Mouse (Mus musculus) limb, embryonic 14.5 days (tissue): ENCODE measurements at regions not wholly inside any gene's neighbourhood (a gene's known extent, or its start where the extent isn't known, plus 50 kb on each side); places are given as distances from the start of the nearest gene placed in this dataset.

Source experiments
- ATAC-seq: fragments of 200-750 bp; cut with Nextera tagmentation; 2 replicates; pipeline ENCODE4 v1.8.0; 2017; ENCODE audit warnings: low read depth, moderate number of reproducible peaks, moderate TSS enrichment; ENCODE audit not compliant: low FRiP score
- DNase-seq: peaks from one replicate; pipeline ENCODE4 v3.0.0-alpha.2; 2015; ENCODE audit warnings: low spot score
- H3K27ac ChIP-seq: fragments of 300-500 bp; sonication (generic); replicated peaks from 2 replicates; pipeline ENCODE4 v1.5.1; 2014; ENCODE audit warnings: low read depth, mild to moderate bottlenecking, low read length, moderate library complexity, mixed read lengths
- H3K27me3 ChIP-seq: fragments of 300-500 bp; sonication (generic); 2 replicates; pipeline ENCODE4 v1.6.1; 2014; ENCODE audit warnings: low read length, mixed read lengths; ENCODE audit not compliant: control insufficient read depth, insufficient read depth
- H3K36me3 ChIP-seq: fragments of 300-500 bp; sonication (generic); 2 replicates; pipeline ENCODE4 v1.6.1; 2014; ENCODE audit warnings: mild to moderate bottlenecking, low read length, moderate library complexity, mixed read lengths; ENCODE audit not compliant: control insufficient read depth, insufficient read depth
- H3K4me1 ChIP-seq: fragments of 300-500 bp; sonication (generic); 2 replicates; pipeline ENCODE4 v1.6.1; 2014; ENCODE audit warnings: antibody characterized with exemption, low read length, mixed read lengths; ENCODE audit not compliant: control insufficient read depth, insufficient read depth
- H3K4me2 ChIP-seq: fragments of 300-500 bp; sonication (generic); replicated peaks from 2 replicates; pipeline ENCODE4 v1.6.1; 2014; ENCODE audit warnings: low read depth, mild to moderate bottlenecking, low read length, moderate library complexity; ENCODE audit not compliant: severe bottlenecking
- H3K4me3 ChIP-seq: fragments of 300-500 bp; sonication (generic); replicated peaks from 2 replicates; pipeline ENCODE4 v1.5.1; 2014; ENCODE audit warnings: low read length
- H3K9ac ChIP-seq: fragments of 300-500 bp; sonication (generic); 2 replicates; pipeline ENCODE4 v1.6.1; 2014; ENCODE audit warnings: mild to moderate bottlenecking, low read depth, low read length, moderate library complexity; ENCODE audit not compliant: severe bottlenecking
- H3K9me3 ChIP-seq: fragments of 300-500 bp; sonication (generic); 2 replicates; pipeline ENCODE4 v1.6.1; 2016; ENCODE audit warnings: low read length; ENCODE audit not compliant: control insufficient read depth
- POLR2A ChIP-seq: fragments of 200-500 bp; IDR thresholded peaks from 2 replicates; pipeline ENCODE4 v1.8.0; 2012; ENCODE audit warnings: inconsistent platforms, mild to moderate bottlenecking, moderate library complexity, borderline replicate concordance; ENCODE audit not compliant: insufficient read depth, insufficient read length; ENCODE audit errors: extremely low read depth
- WGBS: fragments of 180-500 bp; shearing (Covaris S2); extraction: QIAGEN DNeasy Blood & Tissue Kit; methylation state at CpG from one replicate; pipeline ENCODE4 v1.1.7; 2014; 5-methylcytosine and 5-hydroxymethylcytosine counted together

- no peaks in the 10 kb centered on the region for H3K36me3 ChIP-seq
- H3K27ac ChIP-seq, result no peak overlapping the region
- H3K4me3 ChIP-seq, result no peak overlapping the region
- H3K4me1 ChIP-seq, result no peaks in the 10 kb centered on the region
- DNase-seq (no peak), ATAC-seq (no peak)
- 68% methylated on average over 2 of the region's 2 CpGs for WGBS
- no peaks in the 10 kb centered on the region for H3K9me3 ChIP-seq
- no peaks in the 10 kb centered on the region for H3K27me3 ChIP-seq
- no peak for TF ChIP-seq POLR2A
- no peak overlapping the region for H3K9ac ChIP-seq
- no peak overlapping the region for H3K4me2 ChIP-seq
Observed at GRCm38 (mm10) chr1:104578123-104578522, 190.2 kb upstream of the Cdh20 start.

DNA sequence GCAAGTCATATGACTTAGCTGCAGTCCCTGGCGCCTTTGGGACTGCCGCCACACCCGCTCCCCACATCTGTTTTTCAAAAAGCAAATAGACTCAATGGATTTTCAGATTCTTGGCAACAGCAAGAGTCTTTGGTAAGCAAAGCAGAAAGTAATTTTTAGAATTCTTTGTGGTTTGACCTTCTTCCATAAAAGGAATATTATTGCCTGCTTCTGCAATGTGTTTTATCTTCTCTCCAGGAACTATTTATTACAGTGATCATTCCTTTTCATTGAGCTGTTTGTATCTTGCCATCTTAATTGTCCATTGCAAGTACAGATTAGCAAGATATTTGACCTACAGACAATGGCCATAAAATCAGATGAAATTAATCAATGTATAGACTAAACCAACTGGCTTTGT, 184.2 kb upstream of the Cdh20 start:
- DNase-seq, result peak; percentile 7
- no peak overlapping the region for H3K4me3 ChIP-seq
- WGBS, result 75% methylated on average over 3 of the region's 3 CpGs
- no peaks in the 10 kb centered on the region for H3K27me3 ChIP-seq
- no peak overlapping the region for H3K4me2 ChIP-seq
- TF ChIP-seq POLR2A, result no peak
- H3K9me3 ChIP-seq, result no peaks in the 10 kb centered on the region
- no peaks in the 10 kb centered on the region for H3K36me3 ChIP-seq
- ATAC-seq, result no peak
- no peaks in the 10 kb centered on the region for H3K4me1 ChIP-seq
- no peak overlapping the region for H3K9ac ChIP-seq
- H3K27ac ChIP-seq, result no peak overlapping the region

- no peaks in the 10 kb centered on the region for H3K27me3 ChIP-seq
- no peak overlapping the region for H3K4me2 ChIP-seq
- no peaks in the 10 kb centered on the region for H3K9me3 ChIP-seq
- H3K27ac ChIP-seq, result no peak overlapping the region
- no peak overlapping the region for H3K9ac ChIP-seq
- ATAC-seq (no peak), DNase-seq (no peak)
- H3K4me1 ChIP-seq, result no peaks in the 10 kb centered on the region
- H3K36me3 ChIP-seq, result no peaks in the 10 kb centered on the region
- 31% methylated on average over 6 of the region's 6 CpGs for WGBS
- TF ChIP-seq POLR2A, result no peak
- no peak overlapping the region for H3K4me3 ChIP-seq
Observed at GRCm38 (mm10) chr1:104586985-104587384, 181.3 kb upstream of the Cdh20 start.

DNA sequence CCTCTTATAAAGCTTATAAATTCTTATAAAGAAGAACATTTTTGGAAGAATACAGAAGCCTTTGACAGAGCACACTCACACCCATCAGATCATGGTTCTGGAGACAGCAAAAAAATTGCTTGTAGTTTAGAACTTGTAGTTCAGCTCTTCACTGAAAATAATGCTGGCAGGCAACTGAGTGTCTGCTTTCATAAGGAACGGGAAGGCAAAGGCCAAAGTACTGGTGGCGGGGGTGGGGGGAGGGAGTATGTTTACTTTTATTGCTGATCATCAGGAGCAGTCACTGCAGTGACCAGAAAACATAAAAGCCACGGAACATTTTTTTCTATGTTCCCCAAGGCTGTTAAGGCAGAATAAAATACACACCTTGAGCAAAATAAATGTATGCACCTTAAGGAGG, 163.0 kb upstream of the Cdh20 start:
- Histone ChIP-seq H3K4me1 (no peaks in the 10 kb centered on the region), H3K4me3 (no peak overlapping the region), H3K27ac (no peak overlapping the region), H3K9me3 (no peaks in the 10 kb centered on the region), H3K27me3 (no peaks in the 10 kb centered on the region), H3K36me3 (no peaks in the 10 kb centered on the region), H3K4me2 (no peak overlapping the region), H3K9ac (no peak overlapping the region)
- DNase-seq (no peak), ATAC-seq (no peak)
- TF ChIP-seq POLR2A, result no peak
- 32% methylated on average over 3 of the region's 3 CpGs for WGBS

- Histone ChIP-seq H3K4me1 (no peaks in the 10 kb centered on the region), H3K4me2 (no peak overlapping the region), H3K27me3 (no peaks in the 10 kb centered on the region), H3K36me3 (no peaks in the 10 kb centered on the region), H3K9me3 (no peaks in the 10 kb centered on the region), H3K4me3 (no peak overlapping the region), H3K27ac (no peak overlapping the region), H3K9ac (no peak overlapping the region)
- TF ChIP-seq POLR2A, result no peak
- DNase-seq, result no peak
- 41% methylated on average over 6 of the region's 6 CpGs for WGBS
- ATAC-seq, result no peak
Observed at GRCm38 (mm10) chr1:104609409-104609808, 158.9 kb upstream of the Cdh20 start.

GRCm38 (mm10) chr1:104617374-104617773, 151.0 kb upstream of the Cdh20 start:
- H3K27me3 ChIP-seq, result no peaks in the 10 kb centered on the region
- WGBS, result 78% methylated on average over 1 of the region's 1 CpGs

More at GRCm38 (mm10) chr1:104617374-104617773, 151.0 kb upstream of the Cdh20 start:
- no peak overlapping the region for H3K9ac ChIP-seq
- no peak overlapping the region for H3K27ac ChIP-seq
- TF ChIP-seq POLR2A, result no peak
- no peak overlapping the region for H3K4me3 ChIP-seq
- no peaks in the 10 kb centered on the region for H3K9me3 ChIP-seq
- no peaks in the 10 kb centered on the region for H3K4me1 ChIP-seq
- no peaks in the 10 kb centered on the region for H3K36me3 ChIP-seq
- ATAC-seq (no peak), DNase-seq (no peak)
- H3K4me2 ChIP-seq, result no peak overlapping the region
